Mouse (Mus musculus) urinary bladder, postnatal 25 days (tissue): ENCODE data around the gene Gjb2.

Experiments
- DNase-seq: peaks from one replicate; pipeline ENCODE4 v3.0.0; 2022; ENCODE audit warnings: low spot score

The Gjb2 gene

DNA sequence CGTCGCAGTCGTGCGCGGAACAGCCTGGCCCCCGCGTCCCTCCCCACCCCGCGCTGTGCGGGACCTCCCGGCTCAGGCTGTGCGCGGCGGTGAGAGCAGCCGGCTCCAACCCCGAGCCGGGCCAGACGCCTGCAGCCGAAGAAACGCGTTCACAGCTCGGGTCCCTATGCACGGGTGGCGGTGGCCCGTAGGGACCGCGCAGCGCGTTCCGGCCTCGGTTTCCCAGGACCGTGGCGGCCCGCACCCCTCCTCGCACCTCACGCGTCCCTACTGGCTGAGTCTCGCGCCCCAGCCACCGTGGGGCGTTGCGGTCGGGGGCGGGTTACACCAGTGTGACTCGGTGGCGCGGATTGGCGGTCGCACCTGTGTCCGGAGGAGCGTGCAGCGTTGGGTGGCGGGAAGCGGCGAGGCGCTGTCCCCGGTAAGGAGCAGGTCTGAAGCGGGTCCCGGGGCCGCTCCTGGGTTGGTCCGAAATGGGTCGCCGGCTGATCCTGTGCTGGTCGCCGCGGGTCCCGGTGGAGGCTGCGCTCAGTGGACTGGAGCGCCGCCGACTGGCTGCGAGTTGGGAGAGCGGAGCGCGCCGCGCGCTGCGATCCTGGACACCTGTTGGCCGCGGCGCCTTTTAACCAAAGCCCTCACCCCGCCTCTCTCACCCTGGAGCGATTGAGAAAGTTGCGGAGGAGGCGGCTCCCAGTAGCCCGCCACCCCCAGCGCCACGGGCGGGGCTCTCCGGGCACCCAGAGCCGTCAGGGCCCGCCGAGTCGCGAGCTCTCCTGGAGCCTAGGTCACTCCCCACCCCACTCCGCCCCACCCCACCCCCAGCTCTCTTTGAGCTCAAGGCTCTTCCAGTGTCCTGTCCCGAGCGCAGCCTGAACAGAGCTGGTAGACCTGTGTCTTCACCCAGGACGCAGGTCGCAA is at the start of gene Gjb2:
Gjb2 (minus strand) TSS at position 597 of the 918 bp plus-strand sequence.
- DNase-seq: peak; percentile 39

DNA sequence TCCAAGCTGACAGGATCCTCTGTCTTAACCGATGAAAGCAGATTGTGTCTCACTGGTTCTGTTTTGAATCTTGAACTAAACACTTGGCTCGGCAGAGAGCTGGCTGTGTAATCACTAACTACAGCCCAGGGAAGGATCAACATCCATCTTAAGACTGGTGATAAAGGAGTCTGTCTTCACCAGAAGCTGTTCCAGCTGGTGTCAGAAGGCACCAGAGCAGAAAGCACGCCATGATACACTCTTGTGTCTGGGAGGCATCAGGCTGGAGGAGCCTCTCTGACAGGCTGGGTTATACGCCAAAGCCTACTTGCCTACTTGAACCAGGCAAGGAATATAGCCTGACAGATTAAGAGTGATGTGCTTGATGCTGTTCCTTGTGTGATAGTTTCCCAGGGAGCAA is 41.2 kb upstream of the Gjb2 start:
- no peak for DNase-seq

DNA sequence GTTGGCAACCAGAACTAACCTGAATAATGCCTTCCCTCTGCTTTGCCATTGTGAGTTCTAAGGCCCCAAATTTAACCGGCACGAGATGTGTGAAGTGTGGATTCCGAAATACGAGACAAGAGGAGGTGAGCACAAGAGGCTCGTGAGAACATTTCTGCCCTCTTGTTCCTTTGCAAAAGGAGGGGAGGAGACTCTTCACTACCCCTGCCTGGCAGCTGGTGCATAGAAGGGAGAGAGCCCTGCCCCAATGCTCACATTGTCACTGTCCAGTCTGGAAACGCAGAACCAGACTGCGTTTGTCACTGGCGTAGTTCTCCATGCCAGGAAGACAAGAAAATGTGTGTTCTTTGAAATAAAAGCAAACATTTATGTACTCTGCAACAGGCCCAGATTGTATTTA is 30.8 kb upstream of the Gjb2 start:
- no peak for DNase-seq

GRCm38 (mm10) chr14:57133161-57133661 is 28.7 kb upstream of the Gjb2 start, which contains the start of gene Gjb6:
Gjb6 (minus strand) TSS chr14:57133611.
- DNase-seq: peak; percentile 20

DNA sequence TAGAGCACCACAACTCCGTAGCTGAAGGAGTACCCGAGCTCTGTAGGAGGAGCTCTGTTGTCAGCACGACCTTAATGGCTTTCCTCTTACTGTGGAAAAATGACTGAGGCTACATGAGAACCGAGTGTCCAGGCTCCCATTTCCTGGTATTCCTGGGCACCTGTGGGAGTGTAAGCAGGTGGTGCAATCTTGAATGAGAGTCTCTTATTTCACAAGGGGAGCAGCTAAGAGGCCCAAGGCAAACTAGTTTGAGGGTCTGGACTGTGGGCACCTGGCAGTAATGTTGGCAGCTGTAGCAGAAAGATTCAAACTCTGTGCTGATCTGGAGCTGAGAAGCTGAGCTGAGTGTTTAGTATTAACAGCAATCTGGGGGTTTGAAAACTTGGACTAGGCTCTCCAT is 22.9 kb upstream of the Gjb2 start:
- DNase-seq: no peak

- no peak for DNase-seq
Measured at GRCm38 (mm10) chr14:57122295-57122694, 17.8 kb upstream of the Gjb2 start.

GRCm38 (mm10) chr14:57115823-57116544 is 11.5 kb upstream of the Gjb2 start, which contains the start of gene Gm4491:
Gm4491 (minus strand) TSS chr14:57115883.
- DNase-seq: no peak

GRCm38 (mm10) chr14:57109194-57109593 is 4.7 kb upstream of the Gjb2 start:
- peak; percentile 43 for DNase-seq

DNA sequence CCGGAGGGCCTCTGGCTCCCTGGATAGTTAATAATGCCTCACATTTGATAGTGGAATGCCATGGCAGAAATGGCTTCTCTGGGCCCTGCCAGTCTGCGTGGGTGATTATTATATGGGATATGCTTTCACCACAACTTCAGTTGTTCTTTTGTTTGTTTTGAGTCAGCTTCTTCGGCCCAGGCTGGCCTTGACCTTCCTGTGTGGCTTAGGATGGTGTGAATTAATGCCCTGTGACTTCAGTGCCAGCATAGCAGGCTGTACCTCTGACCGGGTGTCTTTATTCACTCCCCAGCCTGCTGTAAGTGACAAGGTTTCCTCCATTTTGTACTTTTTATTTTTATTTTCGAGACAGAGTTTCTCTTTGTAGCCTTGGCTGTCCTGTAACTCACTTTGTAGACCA is 3.4 kb upstream of the Gjb2 start:
- no peak for DNase-seq

GRCm38 (mm10) chr14:57107091-57107490 is 2.6 kb upstream of the Gjb2 start:
- no peak for DNase-seq

DNA sequence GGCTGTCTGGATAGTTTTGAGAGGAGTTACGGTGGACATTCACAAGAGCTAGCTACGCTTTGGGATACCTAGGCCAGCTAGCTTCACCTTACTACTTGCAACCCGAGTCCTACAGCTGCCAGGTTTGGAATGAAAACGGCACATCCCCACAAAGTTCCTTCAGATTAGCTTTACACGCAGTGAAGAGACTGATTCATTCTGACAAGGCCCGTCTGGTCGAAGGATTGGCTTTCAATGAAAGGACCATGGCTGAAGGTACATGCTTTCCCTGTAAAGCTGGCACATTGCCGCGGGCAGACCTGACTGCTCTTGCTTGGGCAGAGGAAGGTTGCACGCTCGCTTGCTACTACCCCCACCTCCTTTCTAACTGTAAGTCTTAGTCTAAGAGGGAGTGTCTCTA is 1.2 kb upstream of the Gjb2 start:
- no peak for DNase-seq

GRCm38 (mm10) chr14:57105111-57105510 is 609 bp upstream of the Gjb2 start:
- no peak for DNase-seq

DNA sequence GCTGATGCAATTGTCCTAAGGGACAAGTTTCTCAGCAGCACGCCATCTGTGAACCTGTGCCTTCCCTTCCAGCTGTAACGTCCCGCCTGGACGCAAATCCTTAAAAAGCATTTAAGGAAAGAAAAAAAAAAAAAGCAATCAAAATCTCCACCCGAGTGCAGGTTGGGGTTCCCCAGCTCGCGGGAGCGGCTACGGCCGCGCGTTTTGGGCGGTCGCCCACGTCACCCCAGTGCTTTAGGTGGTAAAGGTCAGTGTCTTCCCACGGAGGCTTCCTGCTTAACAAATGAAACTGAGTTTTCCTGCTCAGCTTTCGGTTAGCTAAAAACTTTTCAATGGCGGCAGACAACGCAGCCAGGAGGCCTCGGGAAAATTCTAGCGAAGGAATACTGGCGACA is 794 bp downstream of the Gjb2 start:
- DNase-seq: no peak

GRCm38 (mm10) chr14:57103121-57103520 is 1.4 kb downstream of the Gjb2 start:
- DNase-seq: no peak

DNA sequence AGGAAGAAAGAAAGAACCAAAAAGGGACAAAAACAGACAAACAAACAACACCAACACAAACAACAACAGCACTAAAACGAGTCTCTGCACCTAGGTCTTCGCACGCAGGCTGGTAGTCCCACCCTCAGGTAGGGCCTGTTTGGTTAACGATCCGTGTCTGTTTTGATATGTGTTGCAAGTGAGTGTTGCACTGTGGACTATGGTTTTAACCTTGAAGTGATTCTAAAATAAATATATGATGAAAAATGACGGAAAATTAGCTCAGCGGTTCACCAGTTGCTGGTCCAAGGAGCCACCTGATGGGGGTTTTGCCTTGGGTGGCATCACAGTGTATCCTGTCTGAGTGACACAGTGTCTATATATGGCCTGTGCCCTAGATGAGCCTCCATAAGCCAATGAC is 2.9 kb downstream of the Gjb2 start:
- DNase-seq: no peak

GRCm38 (mm10) chr14:57095855-57096254 is 8.6 kb downstream of the Gjb2 start:
- DNase-seq: no peak

- DNase-seq: no peak
Measured at GRCm38 (mm10) chr14:57093029-57093428, 11.5 kb downstream of the Gjb2 start.

- no peak for DNase-seq
Measured at GRCm38 (mm10) chr14:57090001-57090400, 14.5 kb downstream of the Gjb2 start.

DNA sequence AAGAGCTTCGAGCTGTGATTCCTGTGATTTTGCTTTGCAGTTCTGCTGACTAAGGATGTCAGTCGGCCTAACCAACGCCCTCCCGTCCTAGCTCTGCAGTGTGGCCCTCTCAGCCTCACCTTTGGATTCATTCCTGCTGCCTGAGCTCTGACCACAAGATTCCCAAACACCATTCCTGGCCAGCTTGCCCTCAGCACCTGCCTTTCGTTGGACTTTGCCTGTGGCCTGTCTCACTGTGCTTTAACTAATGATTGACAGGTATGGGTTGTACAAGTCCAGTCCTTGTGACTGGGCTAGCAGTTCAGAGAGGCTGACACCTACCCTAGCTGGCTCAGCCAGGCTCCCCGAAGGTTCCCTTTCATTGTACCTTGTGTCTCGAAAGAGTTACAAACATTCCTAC is 15.4 kb downstream of the Gjb2 start:
- DNase-seq: no peak

DNA sequence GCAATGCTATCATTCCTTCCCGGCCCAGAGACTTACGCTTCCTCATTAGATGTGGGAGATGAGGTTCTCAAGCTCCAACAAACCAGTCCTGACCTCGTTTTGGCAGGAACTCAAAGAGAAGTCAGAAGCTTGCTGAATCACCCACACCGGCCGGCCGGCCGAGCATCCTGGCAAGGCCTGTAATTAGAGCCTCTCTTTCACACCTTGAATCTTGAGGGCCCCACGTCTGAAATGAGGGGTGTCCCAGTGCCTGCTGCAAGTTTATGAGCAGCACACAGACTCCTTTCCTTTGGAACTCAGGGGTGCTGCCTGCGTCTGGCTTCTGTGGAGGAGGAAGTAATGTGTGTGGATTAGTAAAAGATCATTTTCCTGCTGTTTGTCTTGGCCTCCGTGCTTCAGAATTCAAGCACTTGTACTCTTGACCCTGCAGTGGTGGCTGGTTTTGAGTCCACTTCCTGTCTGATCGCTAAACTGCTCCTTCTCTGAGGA is 20.3 kb downstream of the Gjb2 start:
- no peak for DNase-seq

- DNase-seq: no peak
Measured at GRCm38 (mm10) chr14:57082863-57083262, 21.6 kb downstream of the Gjb2 start.

GRCm38 (mm10) chr14:57075537-57075936 is 29.0 kb downstream of the Gjb2 start:
- DNase-seq: no peak

GRCm38 (mm10) chr14:57069906-57070305 is 34.6 kb downstream of the Gjb2 start:
- peak; percentile 29 for DNase-seq
